Mouse (Mus musculus): Measurements from ENCODE around the gene Nfix. TPM values are rescaled to one million over a fixed set of nuclear protein-coding genes. Genes with fewer than 3 reads are reported as not detected.

Nfix gene
- polyA plus RNA-seq, 1 experiment from 2014 or later, result 39.2 TPM

DNA sequence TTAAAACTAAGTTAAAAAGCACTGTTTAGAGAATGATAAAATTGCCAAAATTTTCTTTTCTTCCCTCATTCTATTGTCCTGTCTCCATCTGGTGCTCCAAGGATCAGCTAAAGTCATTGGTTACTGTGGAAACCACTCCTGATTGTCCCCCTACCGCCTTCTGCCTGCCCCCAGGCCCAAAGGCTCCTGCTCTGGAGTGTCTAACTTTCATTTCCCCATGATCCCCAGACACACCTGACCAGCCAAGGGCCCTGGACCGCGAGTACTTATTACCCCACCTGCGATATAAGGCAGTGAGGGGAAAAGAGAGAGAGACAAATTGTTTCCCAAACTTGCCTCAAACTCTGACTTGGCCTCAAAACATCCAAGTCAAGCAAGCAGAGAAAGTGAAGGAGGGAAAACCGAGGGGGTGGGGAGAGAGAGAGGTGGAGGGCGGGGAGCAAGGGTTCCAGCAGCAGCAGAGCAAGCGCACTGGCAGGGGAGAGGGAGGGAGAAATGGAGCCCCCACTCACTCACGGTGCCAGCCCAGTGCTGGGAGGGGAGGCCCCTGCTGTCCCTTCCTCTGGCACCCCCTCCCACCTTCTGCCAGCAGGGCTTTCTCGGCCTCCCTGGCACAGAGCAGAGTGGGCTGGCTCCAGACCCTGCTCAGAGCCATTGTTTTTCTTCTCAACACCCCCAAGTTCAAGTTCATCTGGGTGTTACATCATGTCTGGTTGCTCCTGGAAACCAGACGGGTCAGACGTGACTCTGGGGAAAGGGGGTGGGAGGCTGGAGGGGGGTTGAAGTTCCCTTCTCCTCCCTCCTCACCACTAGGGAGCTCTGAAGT, 88.0 kb downstream of the Nfix start:
- H3K9ac ChIP-seq, result peak overlapping the region; percentile 24
- H3K9me3 ChIP-seq, result no peaks in the 10 kb centered on the region
- peak overlapping the region; percentile 44 for H3K4me2 ChIP-seq
- H3K36me3 ChIP-seq, result peaks cover 18% of the 10 kb centered on the region
- H3K4me3 ChIP-seq, result 0 out of 2 replicates have a peak overlapping the region, but pooled peaks have one; percentile 10
- peaks cover 10% of the 10 kb centered on the region; the same call in 1 of the 2 replicates for H3K27me3 ChIP-seq
- WGBS, result 13% methylated on average over 11 of the region's 11 CpGs
- ATAC-seq (ENCODE audit: borderline replicate concordance, extremely low read depth, low FRiP score, low TSS enrichment), result peak; percentile 92
- H3K27ac ChIP-seq, result peak overlapping the region; percentile 98
- peaks cover 79% of the 10 kb centered on the region for H3K4me1 ChIP-seq

DNA sequence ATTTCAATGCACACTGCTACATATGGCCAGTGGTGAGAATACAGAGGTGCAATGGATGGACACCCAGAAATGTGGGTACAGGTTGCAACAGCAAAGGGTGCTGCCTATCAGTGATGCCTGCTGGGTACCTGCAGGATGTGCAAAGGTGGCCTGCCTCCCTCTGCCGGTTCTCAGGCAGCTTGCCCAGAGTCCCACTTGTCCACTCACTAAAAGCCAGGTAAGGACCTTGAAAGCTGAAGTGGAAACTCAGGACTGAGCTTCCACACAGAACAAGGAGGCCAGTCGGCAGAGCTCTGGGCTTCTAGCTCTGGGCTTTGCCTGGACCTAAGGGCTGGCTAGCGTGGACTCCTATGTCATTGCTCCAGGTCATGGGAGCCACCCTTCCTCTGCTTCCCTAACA, 88.8 kb downstream of the Nfix start:
- H3K4me3 ChIP-seq, result no peak overlapping the region
- peak overlapping the region; percentile 7; the same call in 1 of the 2 replicates for H3K4me2 ChIP-seq
- peak overlapping the region; percentile 21; the same call in 1 of the 2 replicates for H3K9ac ChIP-seq
- peak overlapping the region; percentile 98 for H3K27ac ChIP-seq
- 51% methylated on average over 3 of the region's 3 CpGs for WGBS
- peaks cover 87% of the 10 kb centered on the region for H3K4me1 ChIP-seq
- H3K27me3 ChIP-seq, result peaks cover 18% of the 10 kb centered on the region
- ATAC-seq (ENCODE audit: borderline replicate concordance, extremely low read depth, low FRiP score, low TSS enrichment), result no peak
- H3K9me3 ChIP-seq, result no peaks in the 10 kb centered on the region
- peaks cover 15% of the 10 kb centered on the region; the same call in 1 of the 2 replicates for H3K36me3 ChIP-seq

GRCm38 (mm10) chr8:84709931-84710330, 90.2 kb downstream of the Nfix start:
- H3K9me3 ChIP-seq, result no peaks in the 10 kb centered on the region
- peaks cover 18% of the 10 kb centered on the region for H3K27me3 ChIP-seq
- H3K9ac ChIP-seq, result no peak overlapping the region
- no peak overlapping the region for H3K4me3 ChIP-seq
- H3K27ac ChIP-seq, result 0 out of 2 replicates have a peak overlapping the region, but pooled peaks have one; percentile 27
- H3K4me1 ChIP-seq, result peaks cover 86% of the 10 kb centered on the region
- ATAC-seq (ENCODE audit: borderline replicate concordance, extremely low read depth, low FRiP score, low TSS enrichment), result no peak
- 96% methylated on average over 1 of the region's 1 CpGs for WGBS
- peaks cover 11% of the 10 kb centered on the region; the same call in 1 of the 2 replicates for H3K36me3 ChIP-seq
- H3K4me2 ChIP-seq, result no peak overlapping the region

- H3K9ac ChIP-seq, result no peak overlapping the region
- H3K36me3 ChIP-seq, result peaks cover 11% of the 10 kb centered on the region; the same call in 1 of the 2 replicates
- no peak overlapping the region for H3K4me3 ChIP-seq
- H3K4me1 ChIP-seq, result peaks cover 84% of the 10 kb centered on the region
- WGBS, result 19% methylated on average over 12 of the region's 12 CpGs
- H3K27me3 ChIP-seq, result peaks cover 20% of the 10 kb centered on the region
- peak overlapping the region; percentile 13; the same call in 1 of the 2 replicates for H3K27ac ChIP-seq
- ATAC-seq (ENCODE audit: borderline replicate concordance, extremely low read depth, low FRiP score, low TSS enrichment), result peak; percentile 21
- H3K4me2 ChIP-seq, result peak overlapping the region; percentile 27; the same call in 1 of the 2 replicates
- H3K9me3 ChIP-seq, result no peaks in the 10 kb centered on the region
Observed at GRCm38 (mm10) chr8:84708774-84709475, 91.2 kb downstream of the Nfix start.

DNA sequence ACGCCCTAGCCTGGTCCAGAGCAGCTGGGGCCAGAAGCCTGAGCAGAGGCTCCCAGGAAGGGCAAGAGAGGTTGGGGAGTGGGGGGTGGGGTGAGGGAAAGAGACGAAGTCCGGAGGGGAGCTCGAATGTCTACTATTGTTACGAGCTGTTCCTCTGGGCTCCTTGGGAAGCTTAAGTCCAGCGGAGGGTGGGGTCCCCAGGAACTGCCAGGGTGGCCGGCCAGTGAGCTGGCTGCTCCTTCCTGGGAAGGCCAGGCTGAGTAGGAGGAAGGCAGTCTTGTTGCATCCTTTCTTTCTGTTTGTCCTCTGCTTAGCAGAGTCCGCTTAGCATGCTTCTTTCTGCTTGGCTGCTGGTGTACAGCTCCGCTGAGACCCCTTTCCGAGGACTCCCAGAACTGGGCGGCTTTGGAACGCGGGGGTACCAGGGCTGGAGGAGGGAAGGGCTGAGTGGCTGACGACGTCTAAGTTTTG, 92.0 kb downstream of the Nfix start:
- Histone ChIP-seq H3K36me3 (peaks cover 8% of the 10 kb centered on the region; the same call in 1 of the 2 replicates), H3K27ac (peak overlapping the region; percentile 87), H3K9me3 (no peaks in the 10 kb centered on the region), H3K4me3 (peak overlapping the region; percentile 31; the same call in 1 of the 2 replicates), H3K4me2 (peak overlapping the region; percentile 52), H3K4me1 (peaks cover 79% of the 10 kb centered on the region), H3K9ac (no peak overlapping the region; the same call in 1 of the 2 replicates), H3K27me3 (peaks cover 25% of the 10 kb centered on the region)
- ATAC-seq (ENCODE audit: borderline replicate concordance, extremely low read depth, low FRiP score, low TSS enrichment), result no peak
- WGBS, result 39% methylated on average over 15 of the region's 15 CpGs

GRCm38 (mm10) chr8:84707267-84707883, 92.8 kb downstream of the Nfix start:
- WGBS, result 19% methylated on average over 22 of the region's 22 CpGs
- ATAC-seq (ENCODE audit: borderline replicate concordance, extremely low read depth, low FRiP score, low TSS enrichment), result peak; percentile 19; the same call in 1 of the 2 replicates
- Histone ChIP-seq H3K27me3 (peaks cover 32% of the 10 kb centered on the region), H3K4me3 (peak overlapping the region; percentile 31), H3K9ac (peak overlapping the region; percentile 38), H3K4me1 (peaks cover 74% of the 10 kb centered on the region), H3K4me2 (peak overlapping the region; percentile 52), H3K9me3 (no peaks in the 10 kb centered on the region), H3K36me3 (peaks cover 8% of the 10 kb centered on the region; the same call in 1 of the 2 replicates), H3K27ac (peak overlapping the region; percentile 87)

DNA sequence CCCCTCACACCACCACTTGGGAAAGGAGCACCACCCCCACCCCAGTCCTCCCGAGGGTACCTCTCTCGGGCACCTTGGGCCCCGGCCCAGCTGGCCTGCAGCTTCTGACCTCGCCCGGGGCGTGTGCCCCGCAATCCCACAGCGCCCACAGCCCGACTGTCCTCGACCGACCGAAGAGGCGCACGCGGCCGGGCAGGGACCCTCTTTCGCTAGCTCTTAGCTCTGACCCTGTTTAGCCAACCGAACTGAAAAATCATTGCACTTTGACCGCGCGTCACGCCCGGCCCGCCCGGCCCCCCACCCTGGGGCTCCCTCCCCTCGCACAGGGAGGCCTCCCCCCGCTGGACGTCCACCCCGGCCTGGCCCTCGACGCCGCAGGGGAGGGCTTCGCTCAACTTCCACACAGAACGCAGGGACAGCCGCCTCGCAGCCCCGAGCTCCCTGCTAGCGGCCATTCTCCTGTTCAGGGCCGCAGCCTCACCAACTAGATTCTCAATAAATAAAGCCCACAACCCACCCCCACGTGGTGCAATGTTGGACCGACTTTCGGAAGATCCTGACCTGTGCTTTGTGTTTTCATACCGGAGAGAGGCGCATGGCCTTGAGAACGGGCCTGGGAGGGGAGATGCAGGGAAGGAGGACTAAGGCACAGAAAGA, 93.4 kb downstream of the Nfix start:
- no peak for ATAC-seq (ENCODE audit: borderline replicate concordance, extremely low read depth, low FRiP score, low TSS enrichment)
- 22% methylated on average over 44 of the region's 45 CpGs for WGBS
- H3K27me3 ChIP-seq, result peaks cover 33% of the 10 kb centered on the region
- peak overlapping the region; percentile 52 for H3K4me2 ChIP-seq
- peaks cover 8% of the 10 kb centered on the region; the same call in 1 of the 2 replicates for H3K36me3 ChIP-seq
- H3K4me1 ChIP-seq, result peaks cover 70% of the 10 kb centered on the region
- H3K27ac ChIP-seq, result peak overlapping the region; percentile 87
- peak overlapping the region; percentile 31 for H3K4me3 ChIP-seq
- peak overlapping the region; percentile 38 for H3K9ac ChIP-seq
- H3K9me3 ChIP-seq, result no peaks in the 10 kb centered on the region

DNA sequence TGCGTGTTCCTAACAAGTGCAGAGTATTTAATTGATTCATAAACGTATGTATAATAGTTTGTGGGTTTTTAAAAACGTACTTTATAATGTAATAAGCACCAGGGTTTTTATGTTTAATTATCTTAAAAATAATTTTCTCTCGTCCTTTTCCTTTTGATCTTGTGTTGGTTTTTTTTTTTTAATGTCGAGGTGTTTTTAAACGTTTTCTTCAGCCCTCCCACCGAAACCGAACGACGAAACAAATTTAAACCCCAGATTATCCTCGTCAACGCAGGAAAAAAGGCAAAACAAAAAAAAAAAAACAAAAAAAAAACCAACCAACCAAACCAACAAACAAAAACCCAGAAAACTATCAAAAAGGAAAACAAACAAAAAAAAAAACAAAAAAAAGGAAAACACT, 94.2 kb downstream of the Nfix start:
- WGBS, result 19% methylated on average over 12 of the region's 12 CpGs
- peak overlapping the region; percentile 58 for H3K4me2 ChIP-seq
- H3K9me3 ChIP-seq, result no peaks in the 10 kb centered on the region
- peaks cover 33% of the 10 kb centered on the region for H3K27me3 ChIP-seq
- H3K9ac ChIP-seq, result peak overlapping the region; percentile 40
- ATAC-seq (ENCODE audit: borderline replicate concordance, extremely low read depth, low FRiP score, low TSS enrichment), result no peak
- H3K27ac ChIP-seq, result no peak overlapping the region; the same call in 1 of the 2 replicates
- peaks cover 70% of the 10 kb centered on the region for H3K4me1 ChIP-seq
- H3K36me3 ChIP-seq, result peaks cover 8% of the 10 kb centered on the region; the same call in 1 of the 2 replicates
- H3K4me3 ChIP-seq, result peak overlapping the region; percentile 36

GRCm38 (mm10) chr8:84704867-84705831, 95.0 kb downstream of the Nfix start:
- Histone ChIP-seq H3K9ac (peak overlapping the region; percentile 40), H3K4me2 (peak overlapping the region; percentile 58), H3K4me1 (peaks cover 70% of the 10 kb centered on the region), H3K27ac (peak overlapping the region; percentile 41), H3K36me3 (peaks cover 8% of the 10 kb centered on the region; the same call in 1 of the 2 replicates), H3K27me3 (peaks cover 33% of the 10 kb centered on the region), H3K9me3 (no peaks in the 10 kb centered on the region), H3K4me3 (peak overlapping the region; percentile 36)
- ATAC-seq (ENCODE audit: borderline replicate concordance, extremely low read depth, low FRiP score, low TSS enrichment), result no peak
- WGBS, result 12% methylated on average over 61 of the region's 61 CpGs

GRCm38 (mm10) chr8:84704356-84704755, 95.8 kb downstream of the Nfix start:
- 0 out of 2 replicates have a peak overlapping the region, but pooled peaks have one; percentile 13 for H3K9ac ChIP-seq
- peaks cover 8% of the 10 kb centered on the region; the same call in 1 of the 2 replicates for H3K36me3 ChIP-seq
- peak overlapping the region; percentile 58 for H3K4me2 ChIP-seq
- WGBS, result 12% methylated on average over 16 of the region's 16 CpGs
- H3K9me3 ChIP-seq, result no peaks in the 10 kb centered on the region
- ATAC-seq (ENCODE audit: borderline replicate concordance, extremely low read depth, low FRiP score, low TSS enrichment), result no peak
- H3K4me3 ChIP-seq, result peak overlapping the region; percentile 8; the same call in 1 of the 2 replicates
- H3K4me1 ChIP-seq, result peaks cover 70% of the 10 kb centered on the region
- H3K27ac ChIP-seq, result peak overlapping the region; percentile 41
- peaks cover 33% of the 10 kb centered on the region for H3K27me3 ChIP-seq
